Mouse (Mus musculus): ENCODE data around the gene Cela3b. TPM values are rescaled to one million over a fixed set of nuclear protein-coding genes. Genes with fewer than 3 reads are reported as not detected.

Cela3b gene
- total and polyA plus RNA-seq, 3 experiments = not detected

GRCm38 (mm10) chr4:137466991-137467390, 36.7 kb upstream of the Cela3b start:
- Histone ChIP-seq H3K4me1 (ENCODE audit: control insufficient read depth, insufficient read depth, low read length) (peaks cover 25% of the 10 kb centered on the region), H3K27me3 (ENCODE audit: control insufficient read depth, insufficient read depth, low read length) (no peaks in the 10 kb centered on the region), H3K36me3 (ENCODE audit: control insufficient read depth, insufficient read depth, low read length) (no peaks in the 10 kb centered on the region), H3K4me3 (no peak overlapping the region), H3K27ac (peak overlapping the region; percentile 67), H3K9ac (ENCODE audit: low read depth, low read length) (no peak overlapping the region), H3K79me2 (replicated peaks; ENCODE audit: control insufficient read depth, insufficient read depth, low read length) (no peaks in the 10 kb centered on the region; the same call in 1 of the 2 replicates)
- DNase-seq = peak in 1 of 2 experiments; percentile 65
- TF ChIP-seq EP300 (IDR thresholded peaks at IDR 0.05; ENCODE audit: insufficient read depth, low read depth, low read length) = no peak
- no peak for TF ChIP-seq POLR2A (IDR thresholded peaks at IDR 0.05; ENCODE audit: insufficient read depth, low read depth, low read length)
- TF ChIP-seq CTCF (IDR thresholded peaks at IDR 0.05) = no peak
- intact Hi-C loops (cut with DNase I) = no loop called here
- 22% methylated on average over 4 of the region's 4 CpGs for WGBS

GRCm38 (mm10) chr4:137465125-137465787, 34.9 kb upstream of the Cela3b start:
- peak; percentile 72 to 78 for DNase-seq

GRCm38 (mm10) chr4:137461981-137462690, 31.8 kb upstream of the Cela3b start:
- Histone ChIP-seq H3K4me3 (no peak overlapping the region), H3K9ac (ENCODE audit: low read depth, low read length) (no peak overlapping the region), H3K79me2 (replicated peaks; ENCODE audit: control insufficient read depth, insufficient read depth, low read length) (no peaks in the 10 kb centered on the region), H3K27me3 (ENCODE audit: control insufficient read depth, insufficient read depth, low read length) (no peaks in the 10 kb centered on the region), H3K27ac (no peak overlapping the region), H3K36me3 (ENCODE audit: control insufficient read depth, insufficient read depth, low read length) (no peaks in the 10 kb centered on the region), H3K4me1 (ENCODE audit: control insufficient read depth, insufficient read depth, low read length) (peaks cover 23% of the 10 kb centered on the region)
- WGBS = 75% methylated on average over 16 of the region's 16 CpGs
- TF ChIP-seq EP300 (IDR thresholded peaks at IDR 0.05; ENCODE audit: insufficient read depth, low read depth, low read length) = no peak
- no peak for TF ChIP-seq POLR2A (IDR thresholded peaks at IDR 0.05; ENCODE audit: insufficient read depth, low read depth, low read length)
- TF ChIP-seq CTCF (IDR thresholded peaks at IDR 0.05) = no peak
- no peak for DNase-seq
- intact Hi-C loops (cut with DNase I) = no loop called here

More at GRCm38 (mm10) chr4:137465125-137465787, 34.9 kb upstream of the Cela3b start:
- TF ChIP-seq EP300 (IDR thresholded peaks at IDR 0.05; ENCODE audit: insufficient read depth, low read depth, low read length) = peak; percentile 58; the same call in 1 of the 2 replicates
- TF ChIP-seq CTCF (IDR thresholded peaks at IDR 0.05) = no peak
- 0 out of 2 replicates have a peak, but pooled peaks have one; percentile 30 for TF ChIP-seq POLR2A (IDR thresholded peaks at IDR 0.05; ENCODE audit: insufficient read depth, low read depth, low read length)
- Histone ChIP-seq H3K79me2 (replicated peaks; ENCODE audit: control insufficient read depth, insufficient read depth, low read length) (no peaks in the 10 kb centered on the region; the same call in 1 of the 2 replicates), H3K4me3 (no peak overlapping the region), H3K4me1 (ENCODE audit: control insufficient read depth, insufficient read depth, low read length) (peaks cover 26% of the 10 kb centered on the region), H3K36me3 (ENCODE audit: control insufficient read depth, insufficient read depth, low read length) (no peaks in the 10 kb centered on the region), H3K27me3 (ENCODE audit: control insufficient read depth, insufficient read depth, low read length) (no peaks in the 10 kb centered on the region), H3K27ac (peak overlapping the region; percentile 90), H3K9ac (ENCODE audit: low read depth, low read length) (peak overlapping the region; percentile 52)
- intact Hi-C loops (cut with DNase I) = loop anchor here (1.0 kb wide), 1 partner anchor 33 kb away; no protein-coding TSS in a partner anchor
- whole genome bisulfite sequencing = 35% methylated on average over 13 of the region's 13 CpGs

- Histone ChIP-seq H3K27ac (peak overlapping the region; percentile 41; the same call in 1 of the 2 replicates), H3K36me3 (ENCODE audit: control insufficient read depth, insufficient read depth, low read length) (no peaks in the 10 kb centered on the region), H3K27me3 (ENCODE audit: control insufficient read depth, insufficient read depth, low read length) (no peaks in the 10 kb centered on the region), H3K4me1 (ENCODE audit: control insufficient read depth, insufficient read depth, low read length) (peaks cover 19% of the 10 kb centered on the region), H3K4me3 (no peak overlapping the region), H3K9ac (ENCODE audit: low read depth, low read length) (no peak overlapping the region), H3K79me2 (replicated peaks; ENCODE audit: control insufficient read depth, insufficient read depth, low read length) (no peaks in the 10 kb centered on the region)
- 59% methylated on average over 4 of the region's 4 CpGs for whole genome bisulfite sequencing
- intact Hi-C loops (cut with DNase I) = no loop called here
- TF ChIP-seq POLR2A (IDR thresholded peaks at IDR 0.05; ENCODE audit: insufficient read depth, low read depth, low read length) (no peak), EP300 (IDR thresholded peaks at IDR 0.05; ENCODE audit: insufficient read depth, low read depth, low read length) (no peak), CTCF (IDR thresholded peaks at IDR 0.05) (no peak)
- DNase-seq = no peak
These were observed 30.9 kb upstream of the Cela3b start for GRCm38 (mm10) chr4:137461217-137461616.

- Histone ChIP-seq H3K79me2 (replicated peaks; ENCODE audit: control insufficient read depth, insufficient read depth, low read length) (no peaks in the 10 kb centered on the region), H3K4me1 (ENCODE audit: control insufficient read depth, insufficient read depth, low read length) (peaks cover 19% of the 10 kb centered on the region), H3K4me3 (no peak overlapping the region), H3K36me3 (ENCODE audit: control insufficient read depth, insufficient read depth, low read length) (no peaks in the 10 kb centered on the region), H3K27ac (peak overlapping the region; percentile 41; the same call in 1 of the 2 replicates), H3K27me3 (ENCODE audit: control insufficient read depth, insufficient read depth, low read length) (no peaks in the 10 kb centered on the region), H3K9ac (ENCODE audit: low read depth, low read length) (0 out of 2 replicates have a peak overlapping the region, but pooled peaks have one; percentile 19)
- no peak for TF ChIP-seq CTCF (IDR thresholded peaks at IDR 0.05)
- no peak for TF ChIP-seq EP300 (IDR thresholded peaks at IDR 0.05; ENCODE audit: insufficient read depth, low read depth, low read length)
- WGBS = 54% methylated on average over 14 of the region's 14 CpGs
- intact Hi-C loops (cut with DNase I) = no loop called here
- no peak for DNase-seq
These were observed 30.3 kb upstream of the Cela3b start for GRCm38 (mm10) chr4:137460676-137461075.

All from heart, adult 2 months (tissue).